19 mouse cellular contexts compared by ENCODE assay signal in the genomic region with DNA sequence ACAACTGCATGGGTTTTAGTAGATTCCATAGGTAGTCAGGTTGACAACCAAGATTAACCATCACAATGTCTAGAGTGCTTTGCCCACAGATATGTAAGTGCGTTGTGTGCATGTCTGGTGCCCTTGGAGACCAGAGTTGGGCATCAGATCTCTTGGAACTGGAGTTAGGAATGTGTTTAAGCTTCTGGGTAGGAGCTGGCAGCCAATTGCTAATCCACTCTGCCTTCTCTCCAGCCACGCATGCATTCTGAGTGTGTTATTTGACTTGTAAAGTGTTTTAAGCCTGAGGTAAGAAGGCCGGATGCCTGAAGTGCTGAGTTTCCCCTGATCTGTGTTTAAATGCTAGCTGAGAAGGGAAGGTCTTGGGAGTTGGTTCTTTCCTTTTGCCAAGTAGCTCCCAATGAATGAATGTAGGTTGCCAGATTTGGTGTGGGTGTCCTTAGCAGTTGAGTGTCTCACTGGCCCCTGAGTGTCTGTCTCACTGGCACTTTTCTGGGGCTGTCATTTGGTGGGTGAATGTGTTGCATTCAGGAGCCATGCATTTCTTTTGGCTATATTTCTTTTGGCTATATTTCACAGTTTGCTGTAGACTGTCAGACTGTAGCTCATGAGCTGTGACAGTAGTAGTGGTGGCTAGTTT. TPM values are rescaled to one million over a fixed set of nuclear protein-coding genes. Genes with fewer than 3 reads are reported as not detected.
DNase-seq lines count a peak whose midpoint lies in the region; ATAC-seq and TF ChIP-seq lines count a peak whose summit lies in the region.
"Had no signal": no experiment of that assay in that cellular context is flagged by ENCODE, and none has a peak within 500 bp of the region (broad histone marks: within the 10 kb centered on the region; RNA-seq: fewer than 3 reads in every experiment).

No protein-coding gene starts in this region.

- POLR2A ChIA-PET in Patski (lab: Charles Lee) = no interaction called here

- no peak overlapping the region for H3K9ac ChIP-seq in heart, postnatal 0 days (replicated peaks; ENCODE audit: low read depth, low read length)
- no peak overlapping the region for H3K9ac ChIP-seq in heart, embryonic 12.5 days
- H3K9ac ChIP-seq: forebrain, embryonic 15.5 days; limb, embryonic 15.5 days; neural tube, embryonic 12.5 days had no signal

- in situ Hi-C loops in Patski (cut with MboI; ENCODE audit: low pct_unique_long_range_greater_than_20kb) = no loop called here

- no peaks in the 10 kb centered on the region for H3K9me3 ChIP-seq in heart, postnatal 0 days (replicated peaks; ENCODE audit: control insufficient read depth, low read length)
- H3K9me3 ChIP-seq in heart, embryonic 12.5 days (replicated peaks) = no peaks in the 10 kb centered on the region
- H3K9me3 ChIP-seq: forebrain, embryonic 15.5 days; heart, embryonic 10.5 days; limb, embryonic 15.5 days; neural tube, embryonic 12.5 days had no signal

- WGBS in heart, postnatal 0 days = 59% methylated on average over 3 of the region's 3 CpGs
- 83% methylated on average over 3 of the region's 3 CpGs for WGBS in heart, embryonic 12.5 days

- no peak overlapping the region for H3K4me2 ChIP-seq in heart, postnatal 0 days (ENCODE audit: low read depth, low read length)
- no peak overlapping the region for H3K4me2 ChIP-seq in heart, embryonic 12.5 days
- H3K4me2 ChIP-seq: forebrain, embryonic 15.5 days; limb, embryonic 15.5 days; neural tube, embryonic 12.5 days had no signal

- no peaks in the 10 kb centered on the region for H3K36me3 ChIP-seq in heart, postnatal 0 days (replicated peaks; ENCODE audit: control insufficient read depth, insufficient read depth, low read length)
- no peaks in the 10 kb centered on the region for H3K36me3 ChIP-seq in heart, embryonic 12.5 days
- H3K36me3 ChIP-seq: forebrain, embryonic 15.5 days; heart, embryonic 10.5 days; limb, embryonic 15.5 days; neural tube, embryonic 12.5 days had no signal

- CTCF ChIA-PET in Patski (lab: Charles Lee) = interaction anchor here (0.9 to 1.6 kb wide), 2 partner anchors 9 to 22 kb away, joined by 3 to 4 read pairs; no protein-coding TSS in a partner anchor

- peaks cover 24% of the 10 kb centered on the region for H3K4me1 ChIP-seq in heart, postnatal 0 days (ENCODE audit: control insufficient read depth, insufficient read depth)
- peaks cover 23% of the 10 kb centered on the region for H3K4me1 ChIP-seq in heart, embryonic 12.5 days (replicated peaks)

- DNase-seq in heart, postnatal 0 days (ENCODE audit: low spot score) = no peak
- DNase-seq in Patski (ENCODE audit: low read depth, low spot score) = no peak
- DNase-seq in brain, adult 2 months (ENCODE audit: low read depth, low spot score) = peak; percentile 71
- DNase-seq in lung, postnatal 10 days = peak; percentile 31
- no peak for DNase-seq in adrenal gland, postnatal 36 days
- no peak for DNase-seq in kidney, adult 8-10 months
- DNase-seq: adrenal gland, postnatal 14 days; cerebellum, adult 9-11 months; gastrocnemius, postnatal 14 days; kidney, adult 18-20 months; kidney, postnatal 25 days; layer of hippocampus, adult 9-11 months; thymus, postnatal 36 days had no signal

- H3K4me3 ChIP-seq in heart, postnatal 0 days (ENCODE audit: low read depth, low read length) = no peak overlapping the region
- no peak overlapping the region for H3K4me3 ChIP-seq in heart, embryonic 12.5 days
- H3K4me3 ChIP-seq: forebrain, embryonic 15.5 days; heart, embryonic 10.5 days; limb, embryonic 15.5 days; neural tube, embryonic 12.5 days had no signal

- TF ChIP-seq EP300 in heart, postnatal 0 days (IDR thresholded peaks at IDR 0.05; ENCODE audit: low read depth) = no peak

- peak overlapping the region; percentile 53 for H3K27ac ChIP-seq in heart, postnatal 0 days (ENCODE audit: low read depth)
- H3K27ac ChIP-seq in heart, embryonic 12.5 days (ENCODE audit: poor library complexity, severe bottlenecking) = no peak overlapping the region
- H3K27ac ChIP-seq: forebrain, embryonic 15.5 days; heart, embryonic 10.5 days; limb, embryonic 15.5 days; neural tube, embryonic 12.5 days had no signal

- TF ChIP-seq CTCF in heart, postnatal 0 days (IDR thresholded peaks at IDR 0.05; ENCODE audit: low read depth) = no peak
- no peak for TF ChIP-seq CTCF in Patski (IDR thresholded peaks at IDR 0.05)

- no peaks in the 10 kb centered on the region for H3K27me3 ChIP-seq in heart, postnatal 0 days (ENCODE audit: control insufficient read depth, insufficient read depth, low read length)
- H3K27me3 ChIP-seq in heart, embryonic 12.5 days (replicated peaks) = no peaks in the 10 kb centered on the region
- H3K27me3 ChIP-seq in Patski = no peaks in the 10 kb centered on the region
- H3K27me3 ChIP-seq: forebrain, embryonic 15.5 days; limb, embryonic 15.5 days; neural tube, embryonic 12.5 days had no signal

- no peak for ATAC-seq in heart, postnatal 0 days (ENCODE audit: insufficient read depth, low read depth)
- ATAC-seq in heart, embryonic 12.5 days (ENCODE audit: insufficient number of reproducible peaks, low FRiP score) = no peak
- ATAC-seq in Patski = peak; percentile 40
- ATAC-seq: CD4-positive, CD25-positive, alpha-beta regulatory T cell, adult 4 months; forebrain, embryonic 15.5 days had no signal

RNA-seq across cellular contexts. Expression of a gene that starts 26.3 kb away (rescaled TPM):
- 14.8 and 26.0 TPM in 2 replicates for total RNA-seq in heart, postnatal 0 days (2014; rRNA removed; ENCODE audit: low replicate concordance)
- polyA plus RNA-seq in heart, postnatal 0 days (2015; fragmentation: Nextera tagmentation; extraction: Ambion mirVana) = 22.5 TPM in 2 replicates
- 37.5 and 38.6 TPM in 2 replicates for polyA plus RNA-seq in heart, embryonic 12.5 days (2016; fragmentation: Nextera tagmentation; extraction: Ambion mirVana)
- 76.2 TPM for polyA plus RNA-seq in Patski (2021)
- total RNA-seq in adrenal gland, postnatal 36 days (2021) = 10 to 100 TPM; 41.9 to 45.0 TPM

Comparison
In these comparisons a context has a peak if more than half of its experiments do, and no peak if none do; other contexts are left out.
1. DNase-seq: peak in brain, adult 2 months (single experiment) and lung, postnatal 10 days (single experiment); none in heart, postnatal 0 days (single experiment), Patski (single experiment), adrenal gland, postnatal 36 days (0 of 2) and kidney, adult 8-10 months (0 of 2).